Mouse (Mus musculus): ENCODE data around the gene Socs5. TPM values are rescaled to one million over a fixed set of nuclear protein-coding genes. Genes with fewer than 3 reads are reported as not detected.
"Not testable (repeated sequence)": the region's sequence is repeated elsewhere in the genome, so short reads cannot be mapped to it uniquely, and the experiment has no call there.

Gene Socs5
- polyA plus RNA-seq, 1 experiment from 2014 or later, result 3.9 TPM

- no peak for ATAC-seq
- Histone ChIP-seq H3K9me3 (ENCODE audit: control insufficient read depth) (no peaks in the 10 kb centered on the region), H3K9ac (ENCODE audit: low read depth, low read length) (no peak overlapping the region), H3K4me1 (replicated peaks; ENCODE audit: control insufficient read depth, insufficient read depth, low read length) (no peaks in the 10 kb centered on the region), H3K4me3 (ENCODE audit: low read depth, low read length) (no peak overlapping the region), H3K4me2 (replicated peaks; ENCODE audit: low read depth) (no peak overlapping the region), H3K36me3 (ENCODE audit: control insufficient read depth, insufficient read depth) (no peaks in the 10 kb centered on the region), H3K27ac (ENCODE audit: low read depth, low read length) (no peak overlapping the region), H3K27me3 (replicated peaks; ENCODE audit: control insufficient read depth, insufficient read depth, low read length) (no peaks in the 10 kb centered on the region)
- 42% methylated on average over 5 of the region's 5 CpGs for WGBS
- no peak for TF ChIP-seq CTCF (IDR thresholded peaks at IDR 0.05; ENCODE audit: low read depth)
Measured at GRCm38 (mm10) chr17:87072766-87073440, 34.6 kb upstream of the Socs5 start.

- Histone ChIP-seq H3K36me3 (ENCODE audit: control insufficient read depth, insufficient read depth) (no peaks in the 10 kb centered on the region), H3K27ac (ENCODE audit: low read depth, low read length) (no peak overlapping the region), H3K9ac (ENCODE audit: low read depth, low read length) (no peak overlapping the region), H3K9me3 (ENCODE audit: control insufficient read depth) (no peaks in the 10 kb centered on the region), H3K4me3 (ENCODE audit: low read depth, low read length) (no peak overlapping the region), H3K4me1 (replicated peaks; ENCODE audit: control insufficient read depth, insufficient read depth, low read length) (no peaks in the 10 kb centered on the region), H3K27me3 (replicated peaks; ENCODE audit: control insufficient read depth, insufficient read depth, low read length) (no peaks in the 10 kb centered on the region), H3K4me2 (replicated peaks; ENCODE audit: low read depth) (no peak overlapping the region)
- no peak for TF ChIP-seq CTCF (IDR thresholded peaks at IDR 0.05; ENCODE audit: low read depth)
- no peak for ATAC-seq
Measured at GRCm38 (mm10) chr17:87073470-87073869, 34.0 kb upstream of the Socs5 start.

GRCm38 (mm10) chr17:87078217-87078616, 29.3 kb upstream of the Socs5 start:
- H3K36me3 ChIP-seq (ENCODE audit: control insufficient read depth, insufficient read depth); H3K9ac ChIP-seq (ENCODE audit: low read depth, low read length); H3K4me2 ChIP-seq (replicated peaks; ENCODE audit: low read depth); H3K27ac ChIP-seq (ENCODE audit: low read depth, low read length); H3K9me3 ChIP-seq (ENCODE audit: control insufficient read depth); ATAC-seq; H3K27me3 ChIP-seq (replicated peaks; ENCODE audit: control insufficient read depth, insufficient read depth, low read length); H3K4me3 ChIP-seq (ENCODE audit: low read depth, low read length); H3K4me1 ChIP-seq (replicated peaks; ENCODE audit: control insufficient read depth, insufficient read depth, low read length): not testable (repeated sequence)
- 96% methylated on average over 17 of the region's 17 CpGs for WGBS

GRCm38 (mm10) chr17:87080724-87081123, 26.8 kb upstream of the Socs5 start:
- no peak for TF ChIP-seq CTCF (IDR thresholded peaks at IDR 0.05; ENCODE audit: low read depth)
- ATAC-seq, result no peak
- Histone ChIP-seq H3K36me3 (ENCODE audit: control insufficient read depth, insufficient read depth) (no peaks in the 10 kb centered on the region), H3K9me3 (ENCODE audit: control insufficient read depth) (no peaks in the 10 kb centered on the region), H3K27ac (ENCODE audit: low read depth, low read length) (no peak overlapping the region), H3K27me3 (replicated peaks; ENCODE audit: control insufficient read depth, insufficient read depth, low read length) (no peaks in the 10 kb centered on the region), H3K4me2 (replicated peaks; ENCODE audit: low read depth) (no peak overlapping the region), H3K9ac (ENCODE audit: low read depth, low read length) (no peak overlapping the region), H3K4me1 (replicated peaks; ENCODE audit: control insufficient read depth, insufficient read depth, low read length) (no peaks in the 10 kb centered on the region), H3K4me3 (ENCODE audit: low read depth, low read length) (no peak overlapping the region)
- 85% methylated on average over 7 of the region's 7 CpGs for WGBS

- Histone ChIP-seq H3K9ac (ENCODE audit: low read depth, low read length) (no peak overlapping the region), H3K4me2 (replicated peaks; ENCODE audit: low read depth) (no peak overlapping the region), H3K9me3 (ENCODE audit: control insufficient read depth) (no peaks in the 10 kb centered on the region), H3K4me1 (replicated peaks; ENCODE audit: control insufficient read depth, insufficient read depth, low read length) (no peaks in the 10 kb centered on the region), H3K27ac (ENCODE audit: low read depth, low read length) (no peak overlapping the region), H3K36me3 (ENCODE audit: control insufficient read depth, insufficient read depth) (no peaks in the 10 kb centered on the region), H3K27me3 (replicated peaks; ENCODE audit: control insufficient read depth, insufficient read depth, low read length) (no peaks in the 10 kb centered on the region), H3K4me3 (ENCODE audit: low read depth, low read length) (no peak overlapping the region)
- no peak for TF ChIP-seq CTCF (IDR thresholded peaks at IDR 0.05; ENCODE audit: low read depth)
- 74% methylated on average over 4 of the region's 4 CpGs for WGBS
- ATAC-seq, result no peak
Measured at GRCm38 (mm10) chr17:87082547-87082946, 24.9 kb upstream of the Socs5 start.

- WGBS, result 86% methylated on average over 5 of the region's 5 CpGs
- Histone ChIP-seq H3K27me3 (replicated peaks; ENCODE audit: control insufficient read depth, insufficient read depth, low read length) (no peaks in the 10 kb centered on the region), H3K4me3 (ENCODE audit: low read depth, low read length) (no peak overlapping the region), H3K9me3 (ENCODE audit: control insufficient read depth) (no peaks in the 10 kb centered on the region), H3K9ac (ENCODE audit: low read depth, low read length) (no peak overlapping the region), H3K4me1 (replicated peaks; ENCODE audit: control insufficient read depth, insufficient read depth, low read length) (no peaks in the 10 kb centered on the region), H3K27ac (ENCODE audit: low read depth, low read length) (no peak overlapping the region), H3K4me2 (replicated peaks; ENCODE audit: low read depth) (no peak overlapping the region), H3K36me3 (ENCODE audit: control insufficient read depth, insufficient read depth) (no peaks in the 10 kb centered on the region)
- no peak for ATAC-seq
- TF ChIP-seq CTCF (IDR thresholded peaks at IDR 0.05; ENCODE audit: low read depth), result no peak
Measured at GRCm38 (mm10) chr17:87083671-87084070, 23.8 kb upstream of the Socs5 start.

GRCm38 (mm10) chr17:87085726-87086125, 21.8 kb upstream of the Socs5 start:
- Histone ChIP-seq H3K36me3 (ENCODE audit: control insufficient read depth, insufficient read depth) (no peaks in the 10 kb centered on the region), H3K27me3 (replicated peaks; ENCODE audit: control insufficient read depth, insufficient read depth, low read length) (no peaks in the 10 kb centered on the region), H3K4me1 (replicated peaks; ENCODE audit: control insufficient read depth, insufficient read depth, low read length) (no peaks in the 10 kb centered on the region), H3K9me3 (ENCODE audit: control insufficient read depth) (no peaks in the 10 kb centered on the region), H3K4me3 (ENCODE audit: low read depth, low read length) (no peak overlapping the region), H3K27ac (ENCODE audit: low read depth, low read length) (no peak overlapping the region), H3K9ac (ENCODE audit: low read depth, low read length) (no peak overlapping the region), H3K4me2 (replicated peaks; ENCODE audit: low read depth) (no peak overlapping the region)
- ATAC-seq, result no peak
- WGBS, result 86% methylated on average over 6 of the region's 6 CpGs
- no peak for TF ChIP-seq CTCF (IDR thresholded peaks at IDR 0.05; ENCODE audit: low read depth)
